Mouse (Mus musculus) ovary, postnatal 14 days (tissue): ENCODE data around the gene Adk.
"Not testable (repeated sequence)": the region's sequence is repeated elsewhere in the genome, so short reads cannot be mapped to it uniquely, and the experiment has no call there.

Source experiments
- DNase-seq: peaks from one replicate; pipeline ENCODE4 v3.0.0; 2022; ENCODE audit warnings: low spot score

Gene Adk

DNA sequence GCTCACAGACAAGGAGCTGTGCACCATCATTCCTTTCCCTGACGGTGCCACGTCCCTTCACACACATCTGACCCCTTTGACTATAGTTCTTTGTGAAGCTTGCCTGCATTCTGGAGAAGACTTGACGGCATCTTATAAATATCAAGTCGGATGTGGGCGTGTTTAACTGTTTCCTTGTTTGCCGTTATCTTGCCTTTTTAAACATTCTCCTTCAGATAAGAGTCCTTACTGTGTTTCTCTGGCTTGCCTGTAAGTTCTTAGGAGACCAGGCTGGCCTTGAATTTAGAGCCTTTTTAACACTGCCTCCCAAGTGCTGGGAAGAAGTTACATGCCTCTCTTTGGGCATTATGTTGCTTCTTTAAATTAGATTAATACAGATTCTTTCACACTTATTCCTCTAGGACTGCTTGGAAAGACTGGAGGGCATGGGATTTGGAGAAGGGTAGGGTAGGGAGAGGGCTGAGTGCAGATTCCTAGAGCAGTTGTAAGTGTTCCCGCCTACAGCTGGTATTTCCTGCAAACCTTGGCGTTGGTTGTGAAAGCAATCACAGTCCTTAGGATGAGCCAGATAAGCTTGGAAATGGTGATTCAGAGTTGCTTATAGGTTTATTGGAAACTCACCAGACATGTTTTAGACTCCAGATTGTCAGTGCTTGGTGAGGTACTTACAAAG is 13.3 kb downstream of the Adk start:
- DNase-seq: no peak

DNA sequence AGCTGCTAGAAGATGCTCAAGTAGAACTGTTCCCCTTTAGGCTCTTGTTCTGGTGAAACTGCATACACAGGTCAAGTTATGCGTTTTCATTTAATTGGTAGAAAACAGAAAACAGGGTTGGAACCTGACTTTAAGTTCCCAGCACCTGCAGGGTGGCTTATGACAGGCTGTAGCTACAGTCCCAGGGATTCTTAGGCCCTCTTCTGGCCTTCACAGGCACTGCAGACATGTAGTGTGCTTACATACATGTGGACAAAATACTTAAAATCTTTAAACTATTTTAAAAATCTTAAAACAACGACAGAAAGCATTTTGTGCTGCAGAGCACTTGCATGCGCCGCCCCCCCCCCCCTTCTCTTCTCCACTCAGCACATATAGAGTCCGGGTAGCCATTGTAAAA is 17.2 kb downstream of the Adk start:
- no peak for DNase-seq

DNA sequence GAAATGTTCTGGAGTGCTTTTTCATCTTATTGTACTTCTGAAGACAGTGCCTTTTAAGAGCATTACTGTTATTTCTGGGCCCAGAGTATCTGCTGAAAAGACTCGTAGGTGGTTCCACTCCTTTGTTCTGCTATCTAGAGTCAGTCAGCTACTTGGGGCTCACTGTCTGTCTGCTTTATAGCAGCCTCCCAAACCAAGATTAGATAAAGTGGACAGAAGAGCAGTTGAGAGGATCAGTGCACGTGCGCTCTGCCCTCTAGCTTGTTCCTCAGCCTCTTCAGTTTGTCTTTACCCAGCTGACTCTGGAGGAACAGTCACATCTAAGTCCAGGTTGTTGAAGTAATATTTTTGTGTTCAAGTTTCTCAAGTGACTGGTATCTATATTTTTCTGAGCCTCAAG is 21.6 kb downstream of the Adk start:
- no peak for DNase-seq

DNA sequence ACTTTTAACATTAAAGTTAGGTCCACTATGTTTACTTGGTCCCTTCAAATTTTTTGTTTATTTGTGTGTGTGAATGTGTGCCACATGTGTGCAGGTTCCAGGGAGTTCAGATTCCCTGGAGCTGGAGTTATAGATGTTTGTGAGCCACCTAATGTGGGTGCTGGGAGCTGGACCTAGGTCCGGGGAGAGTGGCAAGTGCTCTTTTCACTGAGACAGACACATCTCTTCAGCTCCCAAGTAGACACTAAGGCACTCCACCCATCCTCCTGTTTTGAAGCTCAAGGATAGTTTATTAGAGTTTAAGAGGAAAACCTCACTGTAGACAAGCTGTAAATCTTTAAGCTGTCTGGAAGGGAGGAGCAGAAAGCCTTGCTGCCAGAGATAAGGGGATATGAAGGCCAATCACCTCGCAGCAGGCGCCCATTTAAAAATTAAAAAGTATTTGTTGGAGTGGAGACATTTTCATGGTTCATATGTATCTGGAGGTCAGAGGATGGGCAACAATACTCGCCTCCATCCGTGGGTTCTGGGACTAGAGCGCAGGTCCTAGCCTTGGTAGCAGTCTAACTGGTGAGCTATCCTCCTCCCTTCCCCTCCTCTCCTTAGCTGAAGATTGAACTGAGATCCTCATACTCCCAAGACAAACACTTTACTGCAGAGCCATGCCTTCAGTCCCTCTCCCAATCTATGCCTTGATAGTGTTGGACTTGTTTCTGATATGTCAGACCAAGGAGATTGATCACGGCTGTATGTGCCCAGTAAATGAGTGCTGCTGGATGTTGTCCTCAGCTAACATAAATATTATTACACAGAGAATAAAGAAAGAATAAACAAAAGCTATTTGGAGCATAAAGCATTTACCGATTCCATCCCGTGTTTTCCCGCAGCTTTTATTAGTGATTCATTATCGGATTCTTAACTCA is 22.3 kb downstream of the Adk start:
- no peak for DNase-seq

DNA sequence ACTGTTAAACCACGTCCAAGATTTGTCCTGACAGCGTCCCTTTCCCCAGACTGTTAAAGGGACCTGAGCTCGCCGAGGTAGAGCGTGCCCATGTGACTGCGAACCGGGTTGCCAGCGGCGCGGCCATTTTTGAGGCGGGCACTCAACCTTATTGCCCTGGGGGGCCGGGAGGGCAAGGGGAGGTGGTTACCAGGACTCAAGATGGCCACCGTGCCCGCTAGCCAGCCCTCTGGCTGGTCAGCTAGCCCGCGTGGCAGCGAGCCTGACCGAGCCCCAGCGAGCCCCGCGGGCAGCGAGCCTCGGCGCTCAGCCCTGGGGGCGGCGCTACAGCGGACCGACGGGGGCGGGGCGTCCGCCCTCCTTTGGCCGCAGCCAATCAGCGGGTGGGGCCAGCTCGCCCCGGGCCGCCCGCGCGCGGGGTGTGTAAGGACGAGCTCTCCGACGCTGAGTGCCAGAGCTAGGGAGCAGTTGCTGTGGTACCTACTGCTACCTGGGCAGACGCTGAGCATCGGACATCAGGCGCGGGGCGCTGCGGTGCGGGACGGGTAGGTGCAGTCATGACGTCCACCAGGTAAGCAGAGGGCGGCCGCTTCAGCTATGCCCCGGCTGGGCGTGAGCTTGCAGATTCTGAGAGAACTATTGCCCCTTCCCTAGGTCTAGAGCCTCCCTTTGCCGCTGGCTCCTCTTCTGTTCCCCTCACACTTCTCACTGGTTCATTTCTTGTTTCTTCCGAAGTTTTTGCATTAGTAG is 23.6 kb downstream of the Adk start:
- peak; percentile 89 for DNase-seq

DNA sequence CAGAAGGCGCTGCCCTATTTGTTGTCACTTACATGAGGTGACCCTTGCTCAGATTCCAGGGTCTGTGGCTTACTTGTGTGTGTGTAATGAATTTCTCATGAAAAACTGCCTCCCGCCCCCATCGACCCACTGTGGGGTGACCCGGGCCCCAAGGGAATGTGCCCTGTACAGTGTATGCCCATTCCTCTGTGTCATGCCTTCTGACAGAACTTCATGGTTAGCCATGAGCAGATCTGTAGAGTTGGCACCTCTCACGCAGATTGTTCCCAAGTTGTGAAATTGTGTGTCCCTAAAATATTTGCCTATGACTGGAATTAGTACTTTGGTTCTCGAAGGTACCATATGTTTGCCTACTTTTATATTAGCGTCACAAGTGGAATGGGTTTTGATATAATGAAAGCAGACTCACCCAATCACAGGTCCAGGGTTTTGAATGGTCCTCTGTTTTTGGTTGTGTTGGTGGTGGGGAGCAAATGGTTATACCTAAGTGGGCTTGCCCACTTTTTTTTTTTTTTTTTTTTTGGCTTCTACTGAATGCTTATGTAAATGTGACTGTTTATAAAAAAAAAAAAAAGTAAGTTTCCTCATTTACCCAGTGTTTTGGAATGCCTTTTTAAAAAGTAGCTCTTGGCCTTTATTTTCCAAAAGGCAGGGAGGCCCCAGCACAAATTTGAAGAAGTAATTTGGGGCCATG is 24.3 kb downstream of the Adk start:
- DNase-seq: no peak

DNA sequence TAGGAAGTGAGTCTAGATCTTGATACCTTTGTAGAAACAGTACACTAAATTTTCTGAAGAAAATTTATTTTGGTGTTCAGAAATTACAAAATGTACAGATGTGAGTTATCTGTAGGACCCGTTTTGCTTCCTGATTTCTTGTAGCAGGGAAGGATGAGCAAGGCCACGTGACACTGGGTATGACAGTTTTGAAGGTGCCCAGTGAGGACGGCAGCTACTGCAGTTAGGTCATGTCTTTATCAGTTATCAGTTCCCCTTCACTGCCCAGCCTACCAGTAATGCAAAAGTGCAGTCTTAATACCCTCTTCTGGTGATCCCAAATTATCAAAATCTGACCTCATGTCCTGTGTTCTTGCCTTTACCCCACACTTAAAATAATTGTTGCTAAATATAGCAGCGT is 25.6 kb downstream of the Adk start:
- DNase-seq: no peak

DNA sequence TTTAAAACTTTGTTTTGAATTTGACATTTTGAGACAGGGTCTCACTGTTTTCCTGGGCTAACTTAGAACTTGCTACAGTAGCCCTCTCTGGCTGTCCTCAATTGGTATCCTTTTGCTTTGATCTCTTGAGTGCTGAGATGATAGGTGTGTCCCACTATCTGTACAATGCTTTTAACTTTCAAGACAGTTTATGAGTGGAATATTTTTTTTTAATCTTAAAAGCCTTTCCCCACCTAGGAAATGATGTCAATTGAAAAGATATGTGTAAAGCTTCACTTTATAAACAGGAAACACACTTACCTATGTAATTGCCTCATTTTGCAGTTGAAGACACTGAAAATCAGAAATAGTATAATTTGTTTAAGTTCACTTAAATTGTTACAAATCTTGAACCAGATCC is 26.1 kb downstream of the Adk start:
- no peak for DNase-seq

DNA sequence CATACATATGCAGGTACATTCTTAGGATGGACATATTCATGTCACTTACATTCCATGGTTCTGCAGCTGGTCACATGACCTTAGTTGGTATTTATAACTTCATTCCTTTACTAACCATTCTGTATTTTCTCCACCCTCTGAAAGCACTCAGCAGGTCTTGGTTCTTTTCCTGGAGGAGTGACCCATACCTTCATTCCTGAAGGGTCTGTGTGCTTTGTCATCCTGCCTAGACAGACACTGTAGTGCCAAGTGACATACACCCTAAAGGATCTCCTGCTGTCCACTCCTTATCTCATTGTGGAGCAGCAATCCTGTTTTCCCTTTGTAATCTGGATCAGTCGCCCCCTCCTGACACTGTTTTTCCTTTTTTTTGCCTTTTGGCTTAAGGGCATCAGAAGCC is 30.4 kb downstream of the Adk start:
- DNase-seq: no peak

DNA sequence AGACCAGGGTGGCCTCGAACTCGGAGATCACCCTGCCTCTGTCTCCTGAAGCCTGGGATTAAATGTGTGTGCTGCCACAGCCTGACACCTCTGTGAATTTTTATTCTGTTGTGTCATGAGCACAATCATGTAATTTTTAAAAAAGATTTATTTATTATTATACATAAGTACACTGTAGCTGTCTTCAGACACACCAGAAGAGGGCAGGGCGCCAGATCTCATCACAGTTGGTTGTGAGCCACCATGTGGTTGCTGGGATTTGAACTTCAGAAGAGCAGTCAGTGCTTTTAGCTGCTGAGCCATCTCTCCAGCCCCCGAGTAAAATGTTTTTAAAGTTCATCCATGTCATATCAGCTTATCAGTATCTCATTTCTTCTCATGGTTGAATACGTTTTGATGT is 33.3 kb downstream of the Adk start:
- no peak for DNase-seq

DNA sequence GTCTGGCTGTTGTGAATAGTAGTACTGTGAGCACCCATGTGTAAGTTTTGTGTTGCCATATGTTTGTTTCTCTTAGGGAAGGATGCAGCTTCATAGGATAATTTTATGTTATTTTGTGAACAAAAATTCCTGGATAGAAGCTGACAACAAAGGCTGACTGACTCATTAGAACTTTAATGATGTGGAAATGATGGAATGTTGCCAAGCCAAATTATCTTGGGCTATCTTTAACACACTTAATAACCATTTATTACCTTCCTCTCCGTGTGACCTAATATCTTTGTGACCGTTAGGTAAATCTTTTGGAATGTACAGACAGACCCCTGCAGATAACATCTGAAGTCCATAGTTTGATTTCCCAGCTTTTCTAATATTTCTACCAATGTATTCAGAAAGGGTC is 33.7 kb downstream of the Adk start:
- DNase-seq: no peak

DNA sequence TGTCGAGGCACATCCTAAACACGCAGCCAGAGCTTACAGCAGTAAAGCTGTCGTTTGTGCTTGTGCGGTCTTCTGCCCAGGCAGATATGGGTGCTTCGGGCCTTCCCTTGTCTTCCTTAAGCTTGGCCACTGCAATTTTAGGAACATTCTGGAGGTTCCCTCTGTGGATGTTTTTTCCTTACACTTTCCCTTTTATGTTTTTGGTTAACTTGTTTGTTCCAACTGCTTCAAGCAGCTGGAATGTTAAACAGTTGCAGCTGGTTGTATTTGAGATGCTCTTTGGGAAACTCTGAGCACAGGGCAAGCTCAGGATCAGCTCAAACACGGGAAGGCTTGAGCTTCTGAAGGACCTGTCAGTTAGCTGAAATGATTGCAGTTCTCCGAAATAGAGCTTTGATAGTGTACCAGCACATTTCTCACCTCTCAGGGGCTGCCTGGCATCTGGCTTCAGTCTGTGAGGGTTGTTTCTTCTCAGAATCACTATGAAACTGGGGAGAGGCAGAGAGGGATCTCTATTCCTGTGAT is 34.5 kb downstream of the Adk start:
- DNase-seq: no peak

DNA sequence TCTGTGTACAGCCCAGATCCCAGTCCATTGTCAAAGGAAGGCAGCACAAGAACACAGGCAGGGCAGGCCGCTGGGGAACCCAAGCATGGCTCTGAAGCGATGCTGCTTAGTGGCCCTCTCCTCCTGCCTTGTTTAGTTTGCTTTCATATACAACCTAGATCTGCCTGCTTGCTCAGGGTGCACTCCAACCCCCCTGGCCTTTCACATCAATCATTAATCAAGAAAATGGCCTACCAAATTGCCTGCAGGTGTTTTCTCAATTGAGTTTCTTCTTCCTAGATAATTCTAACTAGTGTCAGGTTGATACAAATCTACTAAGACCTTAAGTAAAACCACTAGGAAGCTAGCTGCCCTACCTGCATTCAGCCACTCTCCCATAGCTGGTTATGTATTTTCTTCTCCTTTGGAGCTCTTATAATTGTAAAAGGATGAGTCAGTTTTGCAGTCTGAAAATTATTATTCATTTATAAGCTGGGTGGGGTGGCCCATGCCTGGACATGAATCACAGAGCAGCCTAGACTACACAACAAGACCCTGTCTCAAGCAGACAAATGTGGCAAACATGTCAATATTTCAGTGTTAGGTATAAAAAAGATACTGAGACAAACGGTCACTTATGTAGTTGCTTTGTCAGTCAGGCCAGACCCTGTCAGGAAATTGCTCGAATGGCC is 35.2 kb downstream of the Adk start:
- no peak for DNase-seq

DNA sequence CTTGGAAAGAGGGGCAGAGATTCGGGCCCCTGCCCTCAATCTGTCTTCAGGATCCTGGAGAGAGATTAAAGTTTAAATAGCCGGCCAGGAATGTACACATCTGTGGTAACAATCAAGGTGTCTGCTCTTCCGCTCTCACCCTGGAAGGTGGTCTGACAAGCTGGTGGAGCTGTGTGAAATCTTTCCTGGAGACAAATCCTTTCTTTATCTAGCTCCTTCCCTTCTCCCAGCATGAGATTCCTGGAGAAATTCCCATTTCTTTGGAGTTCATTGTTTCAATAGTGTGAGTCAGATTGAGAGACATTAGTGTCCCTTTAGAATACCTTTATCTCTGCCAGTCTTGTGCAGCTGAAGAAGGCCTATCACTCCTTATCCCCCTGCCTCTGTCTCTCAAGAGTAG is 36.4 kb downstream of the Adk start:
- DNase-seq: no peak

DNA sequence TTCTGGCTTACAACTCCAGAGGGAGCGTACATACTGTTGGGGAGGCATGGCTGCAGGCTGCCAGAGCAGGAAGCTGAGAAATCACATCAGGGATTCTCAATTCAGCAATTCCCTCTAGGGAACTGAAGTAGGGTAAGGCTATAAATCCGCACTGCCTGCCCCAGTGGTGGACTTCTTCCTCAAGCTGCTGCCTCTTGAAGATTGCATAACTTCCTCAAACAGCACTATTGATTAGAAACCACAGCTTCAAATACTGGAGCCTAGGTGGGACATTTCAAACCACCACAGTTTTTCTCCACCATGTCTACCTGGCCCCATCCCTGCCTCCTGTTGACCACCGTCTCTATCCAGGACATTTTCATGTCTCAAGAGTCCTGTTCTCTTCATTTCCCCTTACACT is 38.0 kb downstream of the Adk start:
- no peak for DNase-seq

DNA sequence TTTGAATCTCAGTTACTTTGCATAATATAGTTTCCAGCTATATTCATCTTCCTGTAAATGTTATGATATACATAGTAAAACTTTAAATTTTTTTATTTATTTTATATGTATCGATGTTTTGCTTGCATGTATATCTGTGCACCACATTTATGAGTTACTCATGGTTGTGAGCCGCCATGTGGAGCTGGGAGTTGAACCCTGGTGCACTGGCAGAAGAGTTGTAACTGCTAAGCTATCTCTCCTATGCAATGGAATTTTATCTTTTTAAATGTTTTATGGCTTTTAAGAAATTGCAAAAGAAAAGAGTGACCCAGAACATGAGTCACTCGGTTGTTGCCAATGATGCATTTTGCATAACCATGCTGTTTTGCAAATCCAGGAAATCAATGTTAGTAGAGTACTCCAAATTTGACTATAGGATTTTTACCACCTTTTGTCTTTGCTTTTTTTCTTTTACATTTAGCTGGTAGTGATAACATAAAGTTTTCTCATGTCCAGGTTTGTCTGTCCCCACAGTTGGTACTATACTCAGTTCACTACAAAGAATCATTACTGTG is 38.6 kb downstream of the Adk start:
- no peak for DNase-seq

DNA sequence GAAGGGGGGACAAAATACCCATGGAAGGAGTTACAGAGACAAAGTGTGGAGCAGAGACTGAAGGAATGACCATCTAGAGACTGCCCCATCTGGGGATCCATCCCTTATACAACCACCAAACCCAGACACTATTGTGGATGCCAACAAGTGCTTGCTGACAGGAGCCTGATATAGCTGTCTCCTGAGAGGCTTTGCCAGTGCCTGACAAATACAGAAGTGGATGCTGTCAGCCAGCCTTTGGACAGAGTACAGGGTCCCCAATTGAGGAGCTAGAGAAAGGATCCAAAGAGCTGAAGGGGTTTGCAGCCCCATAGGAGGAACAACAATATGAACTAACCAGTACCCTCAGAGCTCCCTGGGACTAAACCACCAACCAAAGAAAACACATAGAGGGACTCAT is 41.8 kb downstream of the Adk start:
- not testable (repeated sequence) for DNase-seq

DNA sequence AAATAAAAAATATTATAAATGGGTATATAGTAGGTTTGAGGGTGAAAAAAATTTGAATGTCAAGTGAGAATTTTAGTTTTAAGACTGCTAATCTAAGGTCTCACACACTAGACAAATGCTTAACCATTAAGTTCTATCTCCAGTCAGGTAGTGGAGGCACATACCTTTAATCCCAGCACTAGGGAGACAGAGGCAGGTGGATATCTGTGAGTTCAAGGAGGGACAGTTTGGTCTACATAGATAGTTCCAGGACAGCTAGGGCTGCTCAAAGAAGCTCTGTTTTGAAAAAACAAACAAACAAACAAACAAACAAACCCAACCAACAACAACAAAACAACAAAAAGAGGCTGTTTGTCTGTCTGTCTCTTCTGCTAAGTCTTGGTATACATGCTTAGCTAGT is 43.9 kb downstream of the Adk start:
- no peak for DNase-seq

DNA sequence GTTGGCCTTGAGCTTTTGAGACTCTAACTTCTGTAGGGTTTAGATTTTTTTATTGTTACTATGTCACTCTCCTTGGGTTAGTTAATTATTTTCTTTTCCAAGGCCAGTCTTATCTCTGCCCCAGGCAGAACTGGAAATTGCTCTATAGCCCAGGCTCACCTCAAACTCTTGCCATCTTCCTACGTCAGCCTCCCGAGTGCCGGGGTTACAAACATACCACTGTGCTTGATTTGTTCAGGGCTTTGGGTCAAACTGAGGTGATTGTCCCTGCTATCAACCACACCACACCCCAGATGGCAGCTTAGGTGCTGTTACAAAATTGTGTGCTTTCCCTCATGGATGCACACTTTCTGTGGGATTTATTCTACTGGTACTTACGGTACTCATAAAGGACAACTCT is 44.3 kb downstream of the Adk start:
- no peak for DNase-seq

DNA sequence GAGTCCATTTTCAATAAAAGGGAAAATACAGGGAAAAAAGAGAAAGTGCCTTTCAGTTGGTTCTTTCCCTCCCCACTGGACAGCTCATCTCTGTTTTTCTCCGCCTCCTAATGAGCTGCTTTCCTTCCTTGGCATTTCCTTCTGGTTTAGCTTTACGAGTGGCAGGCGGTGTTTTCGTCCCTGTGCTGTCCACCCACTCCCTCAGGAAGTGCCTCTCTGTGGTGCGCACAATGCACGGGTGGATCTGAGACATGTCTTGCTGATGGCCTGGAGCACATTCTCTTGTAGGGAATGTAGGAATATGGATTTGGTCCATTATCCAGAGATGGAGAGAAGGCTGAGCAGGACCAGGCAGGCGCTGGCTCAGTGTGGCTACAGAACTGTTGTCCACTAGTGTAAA is 47.0 kb downstream of the Adk start:
- no peak for DNase-seq

DNA sequence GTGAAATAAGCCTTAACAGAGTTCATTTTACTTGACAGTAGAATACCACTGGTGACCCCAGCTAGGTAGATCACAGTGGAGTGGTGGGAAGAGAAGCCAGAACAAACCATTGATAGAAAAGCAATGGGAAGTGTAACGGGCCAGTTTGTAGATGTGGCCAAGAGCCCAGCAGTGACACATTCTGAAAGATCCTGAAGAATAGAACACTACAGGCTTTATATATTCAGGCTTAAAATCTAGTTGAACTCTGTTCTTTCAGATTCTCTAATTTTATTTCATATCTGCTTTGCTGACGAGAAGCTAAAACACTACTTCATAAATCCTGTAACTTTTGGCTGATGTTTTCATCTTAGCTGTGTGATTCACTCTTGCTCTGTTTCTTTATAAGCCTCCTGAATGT is 48.5 kb downstream of the Adk start:
- no peak for DNase-seq
